Mouse (Mus musculus) cerebellum, adult (tissue): ENCODE data around the gene Nckap5l.
A peak's percentile ranks its signal among the peaks of the same experiment; 100 is the strongest.

Experiments
- ATAC-seq: cut with Nextera tagmentation; 2 replicates; pipeline ENCODE4 v1.9.2; 2017; ENCODE audit warnings: mild to moderate bottlenecking, moderate library complexity, mixed read lengths; ENCODE audit not compliant: insufficient number of reproducible peaks, low FRiP score, low TSS enrichment

Gene Nckap5l

GRCm38 (mm10) chr15:99457606-99458401, at the start of gene Nckap5l:
Nckap5l (minus strand) TSS chr15:99457748.
- ATAC-seq: peak; percentile 79

- no peak for ATAC-seq
These were observed 48.0 kb upstream of the Nckap5l start for GRCm38 (mm10) chr15:99505324-99506095.

DNA sequence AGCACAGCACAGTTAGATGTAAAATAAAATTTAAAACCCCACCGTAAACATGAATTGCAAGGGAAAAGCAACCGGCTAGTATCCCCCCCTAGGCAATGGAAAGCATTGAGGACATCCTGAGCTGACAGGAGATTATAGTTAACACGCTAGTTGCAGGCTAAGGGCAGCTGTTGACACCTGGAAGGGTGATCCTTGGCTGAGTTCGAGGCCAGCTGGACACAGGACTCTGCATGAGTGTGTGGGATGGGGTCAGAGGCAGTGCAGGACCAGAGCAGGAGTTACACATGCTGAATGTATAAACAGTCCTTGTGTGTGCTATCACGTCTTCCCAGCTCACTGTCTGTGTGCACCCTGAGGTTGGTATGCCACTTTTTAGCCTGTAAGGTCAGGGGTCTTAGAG, 45.7 kb upstream of the Nckap5l start:
- ATAC-seq: no peak

- ATAC-seq: no peak
These were observed 44.8 kb upstream of the Nckap5l start for GRCm38 (mm10) chr15:99502311-99502831.

DNA sequence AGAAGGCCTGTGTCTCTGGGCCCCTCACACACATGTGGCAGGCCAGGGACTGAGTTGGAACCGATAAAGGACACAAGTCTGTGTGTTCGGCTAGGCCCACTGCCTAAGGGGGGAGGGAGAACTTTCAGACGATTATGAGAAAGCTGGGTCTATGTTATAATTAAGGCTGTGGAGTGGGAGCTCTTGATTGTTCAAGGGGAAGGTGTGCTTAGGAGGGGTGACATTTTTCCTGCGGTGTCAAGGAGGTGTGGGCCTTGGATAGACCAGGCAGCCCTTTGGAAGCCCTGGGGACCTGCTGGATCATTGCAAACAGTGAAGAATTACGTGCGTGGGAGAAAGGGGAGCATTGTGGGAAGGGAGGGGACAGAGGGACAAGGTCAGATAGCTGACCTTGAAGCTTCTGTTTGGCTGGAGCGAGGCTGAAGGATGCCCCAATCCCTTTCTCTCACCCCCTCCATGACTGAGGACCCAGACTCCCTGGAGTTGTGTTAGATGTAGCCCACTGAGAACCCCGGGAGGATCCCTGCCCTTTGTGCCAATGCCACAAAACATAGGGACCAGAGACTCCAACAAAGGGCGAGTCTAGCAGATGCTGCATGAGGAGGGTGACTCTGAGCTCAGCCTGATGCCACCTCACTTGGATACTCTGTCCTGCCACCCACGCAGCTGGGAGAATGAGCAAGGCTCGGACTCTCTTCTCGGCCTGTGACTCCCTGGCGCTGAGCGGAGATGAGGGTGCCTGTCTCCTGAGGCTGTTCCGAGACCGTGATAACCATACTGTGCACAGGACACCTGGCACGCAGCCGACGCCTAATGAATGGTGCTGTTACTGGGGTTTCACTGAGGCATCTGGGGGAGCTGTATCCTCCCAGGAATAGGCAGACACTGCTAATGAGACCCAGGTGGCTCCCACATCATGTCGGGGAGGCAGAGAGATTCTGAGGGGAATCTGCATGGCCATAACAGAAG, 44.0 kb upstream of the Nckap5l start:
- ATAC-seq: no peak

DNA sequence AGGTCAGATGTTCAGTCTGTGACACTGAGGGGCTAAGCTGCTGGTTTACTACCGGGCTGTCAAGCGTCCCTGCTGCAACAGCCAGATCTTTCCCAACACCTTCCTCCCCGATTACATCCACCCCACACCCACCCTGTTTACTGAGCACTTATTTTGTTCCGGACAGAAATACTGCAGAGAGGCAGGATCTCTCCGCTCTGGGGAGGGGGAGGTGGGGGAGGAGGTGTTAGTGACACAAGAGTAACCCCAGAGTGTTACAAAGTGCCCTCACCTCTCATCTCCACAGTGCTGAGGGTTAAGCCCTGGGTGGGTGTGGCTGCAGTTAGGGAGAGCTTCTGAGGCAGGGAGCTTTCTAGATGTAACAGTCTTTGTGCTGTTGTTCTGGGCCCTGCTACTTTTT, 42.8 kb upstream of the Nckap5l start:
- no peak for ATAC-seq

DNA sequence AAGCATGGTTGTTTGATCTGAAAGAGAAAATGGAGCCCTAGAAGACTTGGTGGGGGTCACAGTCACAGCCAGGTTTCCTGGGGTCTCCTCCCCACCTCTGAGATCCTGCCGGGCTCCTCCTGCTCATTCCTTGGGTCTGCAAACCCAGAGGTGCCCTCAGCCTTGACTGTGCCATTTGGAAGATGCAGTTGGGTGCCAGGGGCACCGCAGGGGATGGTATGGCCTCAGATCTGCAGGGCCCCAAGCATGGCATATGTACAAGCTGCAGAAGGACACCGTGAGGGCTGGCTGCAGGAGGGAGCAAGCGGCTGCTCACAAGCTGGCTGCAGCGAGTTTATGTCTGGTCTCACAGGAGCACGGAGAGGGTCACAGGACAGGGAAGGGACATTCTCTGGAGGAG, 42.2 kb upstream of the Nckap5l start:
- ATAC-seq: no peak

- ATAC-seq: no peak
These were observed 41.2 kb upstream of the Nckap5l start for GRCm38 (mm10) chr15:99498781-99499180.

DNA sequence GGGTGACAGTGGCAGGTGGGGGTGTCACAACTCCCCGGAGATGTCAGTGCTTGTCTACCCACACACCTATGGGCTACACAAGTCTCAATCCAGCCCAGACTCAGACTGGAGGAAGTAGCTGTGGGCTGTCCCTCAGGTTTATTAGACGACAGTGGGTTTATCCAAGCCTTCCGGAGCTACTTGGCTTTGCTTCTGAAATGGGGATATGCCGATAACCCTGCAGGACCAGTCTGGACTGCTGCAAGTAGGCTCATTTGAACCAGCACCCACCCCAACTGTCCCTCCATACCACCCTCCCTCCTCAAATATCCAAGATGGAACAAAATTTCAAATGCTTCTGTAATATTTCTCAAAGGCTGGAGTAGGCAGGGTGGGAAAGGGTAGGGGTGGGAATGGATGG, 40.8 kb upstream of the Nckap5l start:
- ATAC-seq: no peak

GRCm38 (mm10) chr15:99497527-99498242, 40.1 kb upstream of the Nckap5l start:
- peak; percentile 41 for ATAC-seq

DNA sequence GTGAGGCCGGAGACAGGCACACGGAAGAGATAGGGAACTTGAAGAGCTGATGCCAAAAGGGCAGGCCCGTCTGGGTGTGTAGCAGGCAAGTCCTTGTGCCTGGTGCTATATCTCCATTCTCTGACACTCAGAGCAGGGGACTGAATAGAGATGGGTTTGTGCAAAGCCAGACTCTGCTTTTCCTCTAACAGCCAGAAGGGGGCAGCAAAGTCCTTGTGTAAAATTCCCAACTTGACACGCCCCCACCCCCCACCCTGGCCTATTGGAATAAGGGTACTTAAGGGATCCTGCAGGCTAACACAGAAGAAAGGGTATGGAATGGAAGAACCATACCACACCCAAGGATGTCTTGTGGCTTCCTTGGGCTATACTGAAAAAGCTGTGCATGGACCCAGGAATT, 39.5 kb upstream of the Nckap5l start:
- ATAC-seq: peak; percentile 53

GRCm38 (mm10) chr15:99484745-99485144, 27.2 kb upstream of the Nckap5l start:
- no peak for ATAC-seq

- ATAC-seq: no peak
These were observed 18.3 kb upstream of the Nckap5l start for GRCm38 (mm10) chr15:99475814-99476213.

- ATAC-seq: peak; percentile 73
These were observed 17.0 kb upstream of the Nckap5l start, which contains the start of gene Bcdin3d for GRCm38 (mm10) chr15:99474576-99474926. Bcdin3d (minus strand) TSS chr15:99474730.

DNA sequence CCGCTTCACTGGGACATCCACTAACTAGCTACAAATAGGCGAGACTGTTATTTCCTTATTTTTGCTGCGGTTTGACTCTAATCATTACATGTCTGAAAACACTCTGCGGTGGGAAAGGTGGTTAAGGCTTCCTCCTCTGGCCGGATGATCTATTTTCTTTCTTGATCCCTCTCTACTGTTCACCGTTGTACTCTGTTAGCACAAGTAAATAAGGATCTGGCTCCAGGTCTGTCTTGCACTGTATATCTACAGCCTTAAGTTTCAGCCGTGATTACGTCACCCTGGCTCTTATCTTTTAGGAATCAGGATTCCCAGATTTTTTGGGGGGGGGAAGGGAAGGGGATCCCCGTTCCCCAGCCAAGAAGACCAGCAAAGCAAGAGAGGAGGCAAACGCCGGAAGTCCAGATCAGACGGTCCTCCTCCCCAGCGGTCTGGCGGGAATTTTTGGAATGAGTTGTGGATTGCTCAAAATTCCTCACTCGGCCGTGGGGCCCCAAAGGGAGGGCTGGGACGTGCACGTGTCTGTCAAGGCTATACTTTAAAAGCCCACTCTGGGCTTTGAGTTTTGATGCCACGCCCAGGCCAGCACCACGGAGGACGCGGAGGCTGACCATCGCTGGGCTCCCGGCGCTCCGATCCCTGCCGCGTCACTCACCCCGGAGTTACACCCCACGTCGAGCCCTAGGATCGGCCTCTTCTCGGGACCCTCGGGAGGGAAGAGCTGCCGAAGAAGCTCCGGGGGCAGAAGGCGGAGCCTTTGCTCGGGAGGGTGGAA, 16.4 kb upstream of the Nckap5l start:
- peak; percentile 47; the same call in 1 of the 2 replicates for ATAC-seq

GRCm38 (mm10) chr15:99472972-99473371, 15.4 kb upstream of the Nckap5l start:
- ATAC-seq: no peak

DNA sequence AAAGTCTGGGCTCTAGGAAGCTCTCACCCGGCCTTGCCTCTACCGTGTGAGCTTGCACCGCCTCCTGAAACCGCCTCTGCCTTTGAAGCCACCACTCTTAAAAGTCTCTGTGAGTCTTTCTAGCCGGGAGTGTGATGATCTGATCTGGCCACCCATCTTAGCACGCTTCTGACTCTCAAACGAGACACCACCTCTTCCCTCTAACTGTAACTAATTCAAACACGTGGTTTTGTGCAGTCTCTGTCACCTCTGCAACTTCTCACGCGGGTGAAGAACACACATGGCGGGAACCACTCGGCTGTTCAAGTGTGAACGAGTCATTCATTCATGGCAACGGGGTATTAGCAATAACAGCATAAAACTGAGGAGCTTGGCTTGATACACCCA, 14.1 kb upstream of the Nckap5l start:
- no peak for ATAC-seq

DNA sequence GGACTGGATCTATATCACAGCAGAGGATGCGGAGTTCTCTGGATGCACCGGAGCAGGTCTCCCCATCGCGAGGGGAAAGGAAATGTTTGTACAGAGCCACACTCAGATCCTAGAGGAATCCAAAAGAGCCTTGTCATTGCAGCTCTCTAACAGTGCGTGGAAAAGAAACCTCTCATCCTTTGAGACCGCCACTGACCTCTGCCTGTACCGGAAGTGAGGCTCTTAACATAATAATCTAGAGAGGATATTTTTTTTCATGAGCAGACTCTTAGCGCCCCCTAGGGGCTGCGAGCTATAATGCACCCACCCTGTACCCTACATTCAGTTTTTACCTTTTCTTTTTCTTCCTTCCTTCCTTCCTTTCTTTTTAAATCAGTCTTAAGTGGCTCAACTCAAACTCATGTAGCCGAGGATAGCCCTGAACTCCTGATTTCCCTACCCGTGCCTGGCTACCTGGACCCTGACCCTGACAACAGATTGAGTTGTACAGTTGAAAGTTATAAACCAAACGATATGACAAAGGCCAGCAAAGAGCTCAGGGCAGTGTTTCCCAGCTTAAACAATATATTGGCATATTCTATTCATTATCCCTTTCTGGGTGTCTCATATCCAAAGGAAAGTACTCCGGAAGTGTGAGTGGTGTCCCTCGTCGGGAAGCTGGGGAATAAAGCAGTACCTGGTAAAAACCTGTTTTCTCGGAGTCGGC, 13.6 kb upstream of the Nckap5l start:
- peak; percentile 57; the same call in 1 of the 2 replicates for ATAC-seq
